Mouse (Mus musculus) liver, postnatal 0 days (tissue): ENCODE measurements around the gene Eepd1.

Experiments
- CTCF ChIP-seq: sonication (generic); IDR thresholded peaks from 2 replicates; pipeline ENCODE4 v1.5.1; 2016; ENCODE audit warnings: antibody characterized with exemption, low read depth
- EP300 ChIP-seq: IDR thresholded peaks from 2 replicates; pipeline ENCODE4 v1.6.1; 2016; ENCODE audit warnings: antibody characterized with exemption, low read depth, mild to moderate bottlenecking

GRCm38 (mm10) chr9:25570436-25570835 lies 89.1 kb downstream of the Eepd1 start:
- no peak for TF ChIP-seq CTCF
- TF ChIP-seq EP300 = peak; percentile 67; the same call in 1 of the 2 replicates
